Mouse (Mus musculus): ENCODE measurements at regions not wholly inside any gene's neighbourhood (a gene's known extent, or its start where the extent isn't known, plus 50 kb on each side); places are given as distances from the start of the nearest gene placed in this dataset.

DNA sequence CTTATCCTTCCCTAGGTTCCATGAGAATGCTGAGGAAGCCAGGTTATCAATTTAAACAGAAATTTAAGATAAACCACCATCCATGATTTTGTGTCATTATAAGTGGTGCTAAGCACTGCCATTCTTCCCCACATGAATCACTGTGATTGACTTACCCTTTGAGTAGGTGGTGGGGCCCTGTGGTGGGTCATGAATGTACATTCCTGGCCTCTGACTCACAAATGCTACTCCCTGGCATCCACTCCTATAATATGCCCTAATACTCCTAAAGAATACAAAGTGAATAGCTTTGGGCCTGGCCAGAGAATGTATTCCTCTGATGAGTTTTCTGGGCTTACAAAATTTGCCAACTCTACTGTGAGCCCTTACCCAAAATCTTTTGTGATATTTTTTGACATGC is 325.6 kb upstream of the Hsf2 start:
- TF ChIP-seq POLR2A (IDR thresholded peaks at IDR 0.05; ENCODE audit: insufficient read depth, low read depth, low read length) (no peak), CTCF (IDR thresholded peaks at IDR 0.05; ENCODE audit: insufficient read depth, low read depth, low read length) (no peak)

All from olfactory bulb, adult 2 months (tissue).